Mouse (Mus musculus): ENCODE results near the gene Snx25. TPM values are rescaled to one million over a fixed set of nuclear protein-coding genes. Genes with fewer than 3 reads are reported as not detected.

Gene Snx25
- polyA plus RNA-seq, 1 experiment from 2014 or later = 14.4 TPM

GRCm38 (mm10) chr8:46153042-46153441 lies 1.1 kb upstream of the Snx25 start:
- H3K4me3 ChIP-seq (replicated peaks; ENCODE audit: low read length) = peak overlapping the region; percentile 89
- H3K9me3 ChIP-seq (ENCODE audit: control insufficient read depth, low read length) = 0 out of 2 replicates have a peak, but pooled peaks cover 2% of the 10 kb centered on the region
- WGBS = 28% methylated on average over 2 of the region's 2 CpGs
- ATAC-seq (ENCODE audit: low FRiP score) (no peak), DNase-seq (ENCODE audit: low spot score) (no peak)
- H3K9ac ChIP-seq = no peak overlapping the region
- peaks cover 10% of the 10 kb centered on the region; the same call in 1 of the 2 replicates for H3K27me3 ChIP-seq (ENCODE audit: control insufficient read depth, insufficient read depth, low read length)
- peak overlapping the region; percentile 90 for H3K4me2 ChIP-seq (replicated peaks)
- no peaks in the 10 kb centered on the region for H3K36me3 ChIP-seq (replicated peaks; ENCODE audit: control insufficient read depth, insufficient read depth)
- H3K4me1 ChIP-seq (replicated peaks; ENCODE audit: control insufficient read depth, insufficient read depth, low read length) = peaks cover 14% of the 10 kb centered on the region
- H3K27ac ChIP-seq = no peak overlapping the region

GRCm38 (mm10) chr8:46151202-46152062 lies 527 bp downstream of the Snx25 start, which contains the start of gene Cfap97:
Gene Cfap97, plus strand, starts transcription at chr8:46151771.
- Histone ChIP-seq H3K4me3 (replicated peaks; ENCODE audit: low read length) (peak within 1 kb of the TSS; percentile 89), H3K4me2 (replicated peaks) (peak within 1 kb of the TSS; percentile 90), H3K4me1 (replicated peaks; ENCODE audit: control insufficient read depth, insufficient read depth, low read length) (peaks cover 14% of the 10 kb centered on the region), H3K9me3 (ENCODE audit: control insufficient read depth, low read length) (no peaks in the 10 kb centered on the region), H3K36me3 (replicated peaks; ENCODE audit: control insufficient read depth, insufficient read depth) (no peaks in the 10 kb centered on the region), H3K27me3 (ENCODE audit: control insufficient read depth, insufficient read depth, low read length) (peaks cover 10% of the 10 kb centered on the region; the same call in 1 of the 2 replicates), H3K9ac (peak within 1 kb of the TSS; percentile 90), H3K27ac (peak within 1 kb of the TSS; percentile 79)
- DNase-seq (ENCODE audit: low spot score) (peak; percentile 45), ATAC-seq (ENCODE audit: low FRiP score) (peak; percentile 86)
- 1% methylated on average over 64 of the region's 75 CpGs for WGBS

- Histone ChIP-seq H3K9me3 (ENCODE audit: control insufficient read depth, low read length) (no peaks in the 10 kb centered on the region), H3K4me1 (replicated peaks; ENCODE audit: control insufficient read depth, insufficient read depth, low read length) (peaks cover 14% of the 10 kb centered on the region), H3K4me2 (replicated peaks) (peak overlapping the region; percentile 90; the same call in 1 of the 2 replicates), H3K27ac (no peak overlapping the region), H3K4me3 (replicated peaks; ENCODE audit: low read length) (0 out of 2 replicates have a peak overlapping the region, but pooled peaks have one; percentile 89), H3K9ac (no peak overlapping the region), H3K27me3 (ENCODE audit: control insufficient read depth, insufficient read depth, low read length) (peaks cover 10% of the 10 kb centered on the region; the same call in 1 of the 2 replicates), H3K36me3 (replicated peaks; ENCODE audit: control insufficient read depth, insufficient read depth) (no peaks in the 10 kb centered on the region)
- DNase-seq (ENCODE audit: low spot score) (no peak), ATAC-seq (ENCODE audit: low FRiP score) (no peak)
- WGBS = 87% methylated on average over 9 of the region's 9 CpGs
These were observed 2.2 kb downstream of the Snx25 start for GRCm38 (mm10) chr8:46149782-46150181.

GRCm38 (mm10) chr8:46149306-46149705 lies 2.7 kb downstream of the Snx25 start:
- DNase-seq (ENCODE audit: low spot score) = no peak
- Histone ChIP-seq H3K27me3 (ENCODE audit: control insufficient read depth, insufficient read depth, low read length) (peaks cover 7% of the 10 kb centered on the region; the same call in 1 of the 2 replicates), H3K36me3 (replicated peaks; ENCODE audit: control insufficient read depth, insufficient read depth) (no peaks in the 10 kb centered on the region), H3K4me1 (replicated peaks; ENCODE audit: control insufficient read depth, insufficient read depth, low read length) (peaks cover 14% of the 10 kb centered on the region), H3K9me3 (ENCODE audit: control insufficient read depth, low read length) (no peaks in the 10 kb centered on the region), H3K4me3 (replicated peaks; ENCODE audit: low read length) (no peak overlapping the region), H3K4me2 (replicated peaks) (no peak overlapping the region), H3K9ac (no peak overlapping the region), H3K27ac (no peak overlapping the region)
- no peak for ATAC-seq (ENCODE audit: low FRiP score)
- 89% methylated on average over 6 of the region's 6 CpGs for WGBS

GRCm38 (mm10) chr8:46146173-46146572 lies 5.8 kb downstream of the Snx25 start:
- H3K9ac ChIP-seq = no peak overlapping the region
- H3K9me3 ChIP-seq (ENCODE audit: control insufficient read depth, low read length) = no peaks in the 10 kb centered on the region
- WGBS = 49% methylated on average over 3 of the region's 3 CpGs
- H3K4me1 ChIP-seq (replicated peaks; ENCODE audit: control insufficient read depth, insufficient read depth, low read length) = peaks cover 19% of the 10 kb centered on the region
- H3K27me3 ChIP-seq (ENCODE audit: control insufficient read depth, insufficient read depth, low read length) = 0 out of 2 replicates have a peak, but pooled peaks cover 5% of the 10 kb centered on the region
- ATAC-seq (ENCODE audit: low FRiP score) (no peak), DNase-seq (ENCODE audit: low spot score) (no peak)
- H3K27ac ChIP-seq = no peak overlapping the region
- no peak overlapping the region for H3K4me2 ChIP-seq (replicated peaks)
- no peaks in the 10 kb centered on the region for H3K36me3 ChIP-seq (replicated peaks; ENCODE audit: control insufficient read depth, insufficient read depth)
- no peak overlapping the region for H3K4me3 ChIP-seq (replicated peaks; ENCODE audit: low read length)

- no peaks in the 10 kb centered on the region for H3K9me3 ChIP-seq (ENCODE audit: control insufficient read depth, low read length)
- DNase-seq (ENCODE audit: low spot score) = no peak
- H3K36me3 ChIP-seq (replicated peaks; ENCODE audit: control insufficient read depth, insufficient read depth) = no peaks in the 10 kb centered on the region
- no peak overlapping the region for H3K27ac ChIP-seq
- no peaks in the 10 kb centered on the region for H3K27me3 ChIP-seq (ENCODE audit: control insufficient read depth, insufficient read depth, low read length)
- H3K4me1 ChIP-seq (replicated peaks; ENCODE audit: control insufficient read depth, insufficient read depth, low read length) = peaks cover 6% of the 10 kb centered on the region; the same call in 1 of the 2 replicates
- no peak overlapping the region for H3K9ac ChIP-seq
- no peak overlapping the region for H3K4me2 ChIP-seq (replicated peaks)
- no peak overlapping the region for H3K4me3 ChIP-seq (replicated peaks; ENCODE audit: low read length)
- 50% methylated on average over 1 of the region's 1 CpGs for WGBS
- no peak for ATAC-seq (ENCODE audit: low FRiP score)
These were observed 8.0 kb downstream of the Snx25 start for GRCm38 (mm10) chr8:46143924-46144323.

- no peak overlapping the region for H3K4me3 ChIP-seq (replicated peaks; ENCODE audit: low read length)
- H3K4me1 ChIP-seq (replicated peaks; ENCODE audit: control insufficient read depth, insufficient read depth, low read length) = peaks cover 6% of the 10 kb centered on the region; the same call in 1 of the 2 replicates
- no peak overlapping the region for H3K4me2 ChIP-seq (replicated peaks)
- H3K27me3 ChIP-seq (ENCODE audit: control insufficient read depth, insufficient read depth, low read length) = no peaks in the 10 kb centered on the region
- H3K27ac ChIP-seq = no peak overlapping the region
- no peaks in the 10 kb centered on the region for H3K9me3 ChIP-seq (ENCODE audit: control insufficient read depth, low read length)
- H3K9ac ChIP-seq = no peak overlapping the region
- ATAC-seq (ENCODE audit: low FRiP score) (no peak), DNase-seq (ENCODE audit: low spot score) (no peak)
- H3K36me3 ChIP-seq (replicated peaks; ENCODE audit: control insufficient read depth, insufficient read depth) = no peaks in the 10 kb centered on the region
- WGBS = 69% methylated on average over 5 of the region's 5 CpGs
These were observed 8.5 kb downstream of the Snx25 start for GRCm38 (mm10) chr8:46143470-46143869.

- DNase-seq (ENCODE audit: low spot score) (no peak), ATAC-seq (ENCODE audit: low FRiP score) (no peak)
- Histone ChIP-seq H3K9ac (no peak overlapping the region), H3K4me2 (replicated peaks) (no peak overlapping the region), H3K27ac (no peak overlapping the region), H3K36me3 (replicated peaks; ENCODE audit: control insufficient read depth, insufficient read depth) (no peaks in the 10 kb centered on the region), H3K4me3 (replicated peaks; ENCODE audit: low read length) (no peak overlapping the region), H3K9me3 (ENCODE audit: control insufficient read depth, low read length) (no peaks in the 10 kb centered on the region), H3K4me1 (replicated peaks; ENCODE audit: control insufficient read depth, insufficient read depth, low read length) (peaks cover 6% of the 10 kb centered on the region; the same call in 1 of the 2 replicates), H3K27me3 (ENCODE audit: control insufficient read depth, insufficient read depth, low read length) (no peaks in the 10 kb centered on the region)
- WGBS = 94% methylated on average over 4 of the region's 4 CpGs
These were observed 9.4 kb downstream of the Snx25 start for GRCm38 (mm10) chr8:46142498-46143081.

- no peak overlapping the region for H3K9ac ChIP-seq
These were observed 10.3 kb downstream of the Snx25 start for GRCm38 (mm10) chr8:46141688-46142087.

More at GRCm38 (mm10) chr8:46141688-46142087, 10.3 kb downstream of the Snx25 start:
- Histone ChIP-seq H3K36me3 (replicated peaks; ENCODE audit: control insufficient read depth, insufficient read depth) (no peaks in the 10 kb centered on the region), H3K9me3 (ENCODE audit: control insufficient read depth, low read length) (no peaks in the 10 kb centered on the region), H3K27ac (no peak overlapping the region), H3K4me3 (replicated peaks; ENCODE audit: low read length) (no peak overlapping the region), H3K4me1 (replicated peaks; ENCODE audit: control insufficient read depth, insufficient read depth, low read length) (peaks cover 6% of the 10 kb centered on the region; the same call in 1 of the 2 replicates), H3K27me3 (ENCODE audit: control insufficient read depth, insufficient read depth, low read length) (no peaks in the 10 kb centered on the region), H3K4me2 (replicated peaks) (no peak overlapping the region)
- DNase-seq (ENCODE audit: low spot score) = no peak
- no peak for ATAC-seq (ENCODE audit: low FRiP score)
- WGBS = 94% methylated on average over 3 of the region's 3 CpGs
